Mouse (Mus musculus): ENCODE data around the gene Emc6. TPM values are rescaled to one million over a fixed set of nuclear protein-coding genes. Genes with fewer than 3 reads are reported as not detected.
A peak's percentile ranks its signal among the peaks of the same experiment; 100 is the strongest.

The Emc6 gene
- polyA plus RNA-seq, 1 experiment from 2014 or later: 114 TPM

DNA sequence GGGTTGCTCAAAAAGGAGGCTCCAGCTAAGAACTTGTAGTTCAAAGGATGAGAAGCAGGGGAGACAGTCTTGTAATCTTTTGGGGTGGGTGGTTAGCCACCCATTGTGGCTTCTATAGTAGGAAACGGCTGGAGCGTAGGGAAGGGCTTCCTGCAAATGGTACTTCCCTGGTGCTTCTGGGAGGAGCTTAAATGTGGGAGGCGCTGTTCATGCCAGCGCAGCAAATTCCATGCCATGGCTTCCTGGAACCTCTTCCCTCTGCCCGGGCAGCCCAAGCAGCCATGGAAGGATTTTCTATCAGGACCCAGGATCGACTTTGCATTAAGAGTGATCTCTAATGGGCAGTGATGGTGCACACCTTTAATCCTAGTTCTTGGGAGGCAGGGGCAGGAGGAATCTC is 8.3 kb downstream of the Emc6 start:
- 83% methylated on average over 6 of the region's 6 CpGs for whole genome bisulfite sequencing
- Histone ChIP-seq H3K36me3 (peaks cover 35% of the 10 kb centered on the region), H3K4me3 (no peak overlapping the region), H3K9me3 (replicated peaks) (no peaks in the 10 kb centered on the region), H3K27ac (no peak overlapping the region), H3K27me3 (ENCODE audit: low read depth, poor library complexity, severe bottlenecking) (no peaks in the 10 kb centered on the region), H3K4me1 (no peaks in the 10 kb centered on the region)
- DNase-seq (ENCODE audit: low spot score): no peak

DNA sequence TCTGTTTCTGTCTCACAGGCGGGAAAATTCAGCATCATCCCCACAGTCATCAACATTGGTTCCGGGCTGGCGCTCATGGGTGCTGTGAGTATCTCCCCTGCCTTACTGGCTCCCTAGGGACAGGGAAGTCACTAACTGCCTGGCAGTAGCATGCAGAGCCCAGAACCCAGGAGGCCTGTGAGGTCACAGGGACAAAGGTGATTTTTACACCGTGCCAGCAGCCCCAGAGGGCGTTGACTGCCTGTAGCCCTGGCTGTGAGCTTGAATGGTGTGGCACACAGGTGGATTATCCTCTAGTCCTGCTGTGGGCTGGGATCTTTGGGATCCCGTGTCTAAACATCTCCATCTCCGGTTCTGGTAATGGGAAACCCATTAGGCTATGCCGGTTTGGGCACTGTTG is 8.8 kb downstream of the Emc6 start:
- Histone ChIP-seq H3K4me1 (no peaks in the 10 kb centered on the region), H3K36me3 (peaks cover 30% of the 10 kb centered on the region), H3K27ac (no peak overlapping the region), H3K9me3 (replicated peaks) (no peaks in the 10 kb centered on the region), H3K27me3 (ENCODE audit: low read depth, poor library complexity, severe bottlenecking) (no peaks in the 10 kb centered on the region), H3K4me3 (no peak overlapping the region)
- DNase-seq (ENCODE audit: low spot score): no peak
- 88% methylated on average over 8 of the region's 8 CpGs for WGBS

DNA sequence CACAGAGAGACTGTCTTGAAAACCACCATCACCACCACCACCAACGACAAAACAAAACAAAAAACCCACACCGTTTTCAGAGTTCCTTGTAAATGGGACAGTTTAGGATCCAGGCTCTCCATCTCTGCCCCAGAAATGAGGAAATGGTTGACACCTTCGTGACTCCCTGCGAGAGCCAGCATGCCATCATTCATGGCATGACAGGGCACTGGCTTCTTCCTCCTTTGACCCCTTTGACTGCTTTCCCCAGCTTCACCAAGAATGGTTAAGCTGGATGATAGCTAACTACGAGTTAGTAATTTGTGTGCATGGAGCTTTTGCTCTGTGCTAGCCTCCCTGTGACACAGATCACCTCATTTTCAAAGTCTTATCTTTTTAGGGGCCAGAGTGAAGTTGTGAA is 14.6 kb downstream of the Emc6 start:
- Histone ChIP-seq H3K9me3 (replicated peaks) (no peaks in the 10 kb centered on the region), H3K4me3 (no peak overlapping the region), H3K4me1 (peaks cover 12% of the 10 kb centered on the region), H3K27me3 (ENCODE audit: low read depth, poor library complexity, severe bottlenecking) (peaks cover 45% of the 10 kb centered on the region), H3K36me3 (no peaks in the 10 kb centered on the region), H3K27ac (no peak overlapping the region)
- 68% methylated on average over 5 of the region's 5 CpGs for WGBS
- DNase-seq (ENCODE audit: low spot score): no peak

DNA sequence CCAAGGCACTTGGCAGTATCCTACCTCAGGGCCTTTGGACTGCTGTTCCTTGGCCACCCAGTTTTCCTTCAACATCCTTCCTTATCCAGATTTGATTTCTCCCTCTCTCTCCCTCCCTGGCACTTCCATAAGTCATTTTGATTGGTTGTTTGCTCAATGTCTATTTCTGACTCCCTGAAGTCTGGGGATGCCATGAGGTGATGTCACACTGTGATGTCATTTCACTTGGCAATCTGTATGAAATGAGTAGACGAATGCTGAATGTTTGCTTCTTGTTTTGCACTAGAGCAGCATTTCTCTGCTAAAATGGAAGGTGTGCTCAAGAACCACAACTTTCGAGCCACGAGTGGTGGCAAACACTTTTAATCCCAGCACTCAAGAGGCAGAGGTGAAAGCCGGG is 15.2 kb downstream of the Emc6 start:
- Histone ChIP-seq H3K36me3 (no peaks in the 10 kb centered on the region), H3K27ac (no peak overlapping the region), H3K9me3 (replicated peaks) (no peaks in the 10 kb centered on the region), H3K4me1 (peaks cover 12% of the 10 kb centered on the region), H3K27me3 (ENCODE audit: low read depth, poor library complexity, severe bottlenecking) (peaks cover 47% of the 10 kb centered on the region), H3K4me3 (no peak overlapping the region)
- 95% methylated on average over 4 of the region's 4 CpGs for WGBS
- no peak for DNase-seq (ENCODE audit: low spot score)

DNA sequence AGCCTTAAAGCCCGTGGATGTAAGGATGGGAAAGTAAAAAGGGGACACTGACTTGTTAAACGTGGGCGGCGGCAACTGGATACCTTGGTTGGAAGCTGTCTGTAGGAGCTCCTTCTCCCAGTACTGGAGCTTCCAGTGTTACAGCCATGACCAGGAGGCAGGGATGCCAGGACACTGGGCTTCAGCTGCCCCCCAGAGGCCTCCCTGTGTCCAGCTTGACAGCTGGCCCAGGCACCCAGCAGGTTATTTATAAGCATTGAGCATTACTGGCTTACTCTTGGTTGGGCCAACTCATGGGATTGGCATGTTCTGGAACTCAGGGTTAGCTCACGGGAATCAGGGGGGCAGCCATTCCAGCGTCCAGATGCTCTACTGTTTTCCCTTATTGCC is 16.0 kb downstream of the Emc6 start:
- H3K36me3 ChIP-seq: no peaks in the 10 kb centered on the region
- H3K9me3 ChIP-seq (replicated peaks): no peaks in the 10 kb centered on the region
- H3K27me3 ChIP-seq (ENCODE audit: low read depth, poor library complexity, severe bottlenecking): peaks cover 47% of the 10 kb centered on the region
- H3K4me1 ChIP-seq: peaks cover 12% of the 10 kb centered on the region
- no peak for DNase-seq (ENCODE audit: low spot score)
- no peak overlapping the region for H3K27ac ChIP-seq
- peak overlapping the region; percentile 57 for H3K4me3 ChIP-seq
- 27% methylated on average over 6 of the region's 6 CpGs for WGBS

DNA sequence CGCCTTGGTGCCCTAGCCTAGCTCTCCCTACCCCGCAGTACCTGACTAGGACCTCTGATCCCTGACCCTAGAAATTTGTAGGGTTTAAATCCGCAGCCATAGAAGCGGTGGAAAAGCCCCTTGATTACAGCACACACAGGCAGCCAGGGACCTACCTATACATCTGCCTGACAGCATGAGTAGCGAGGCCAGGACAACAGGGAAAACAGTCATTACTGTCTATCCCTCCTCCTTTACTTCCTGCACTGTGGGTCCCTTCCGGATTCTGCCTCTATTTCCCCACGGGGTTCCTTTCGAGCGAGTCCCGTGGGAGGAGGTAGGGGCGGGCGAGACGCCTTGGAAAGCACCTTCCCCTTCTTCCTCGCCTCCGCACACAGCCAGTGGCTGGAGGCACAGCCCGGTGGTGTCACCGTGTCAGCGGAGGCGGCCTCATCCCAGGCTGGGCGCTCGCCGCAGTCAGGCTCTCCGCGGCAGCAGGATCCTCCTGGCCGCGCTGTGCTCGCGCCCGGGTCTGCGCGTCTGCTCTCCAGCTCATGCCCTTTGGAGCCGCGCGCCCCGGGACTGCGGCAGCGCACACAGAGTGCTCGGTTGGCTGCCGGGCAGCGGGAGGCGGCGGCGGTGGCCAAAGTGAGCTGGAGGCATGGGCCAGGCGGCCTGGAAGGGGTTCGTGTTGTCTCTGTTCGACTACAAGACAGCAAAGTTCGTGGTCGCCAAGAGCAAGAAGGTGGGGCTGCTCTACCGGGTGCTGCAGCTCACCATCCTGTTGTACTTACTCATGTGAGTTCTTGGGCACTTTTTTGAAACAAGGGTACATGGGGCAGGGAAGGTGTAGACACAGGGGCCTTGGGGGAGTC is 16.7 kb downstream of the Emc6 start, which contains the start of gene P2rx5:
TSS of gene P2rx5 (plus strand) at position 465 of the 854 bp plus-strand sequence.
- Histone ChIP-seq H3K4me3 (peak within 1 kb of the TSS; percentile 57), H3K9me3 (replicated peaks) (no peaks in the 10 kb centered on the region), H3K4me1 (peaks cover 12% of the 10 kb centered on the region), H3K27ac (peak within 1 kb of the TSS; percentile 34; the same call in 1 of the 2 replicates), H3K36me3 (no peaks in the 10 kb centered on the region), H3K27me3 (ENCODE audit: low read depth, poor library complexity, severe bottlenecking) (peaks cover 47% of the 10 kb centered on the region)
- 3% methylated on average over 49 of the region's 49 CpGs for WGBS
- peak; percentile 68 for DNase-seq (ENCODE audit: low spot score)

DNA sequence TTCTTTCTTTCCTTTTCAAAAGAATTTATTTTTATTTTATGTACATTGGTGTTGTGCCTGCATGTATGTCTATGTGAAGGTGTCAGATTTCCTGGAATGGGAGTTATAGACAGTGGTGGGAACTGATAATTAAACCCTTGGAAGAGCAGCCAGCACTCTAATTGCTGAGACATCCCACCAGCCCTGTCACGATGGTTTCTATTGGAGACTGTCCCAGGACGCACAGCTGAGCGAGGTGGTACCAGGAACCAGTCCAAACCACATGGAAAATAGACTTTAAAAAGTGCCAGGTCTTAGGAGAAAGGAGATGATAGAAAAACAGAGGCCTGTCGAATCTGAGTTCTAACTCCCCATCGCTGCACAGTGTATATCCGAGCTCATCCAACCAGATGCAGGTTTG is 21.8 kb downstream of the Emc6 start:
- Histone ChIP-seq H3K27ac (no peak overlapping the region), H3K27me3 (ENCODE audit: low read depth, poor library complexity, severe bottlenecking) (peaks cover 29% of the 10 kb centered on the region), H3K4me3 (no peak overlapping the region), H3K36me3 (no peaks in the 10 kb centered on the region), H3K4me1 (peaks cover 3% of the 10 kb centered on the region), H3K9me3 (replicated peaks) (no peaks in the 10 kb centered on the region)
- 80% methylated on average over 6 of the region's 6 CpGs for WGBS
- DNase-seq (ENCODE audit: low spot score): no peak

DNA sequence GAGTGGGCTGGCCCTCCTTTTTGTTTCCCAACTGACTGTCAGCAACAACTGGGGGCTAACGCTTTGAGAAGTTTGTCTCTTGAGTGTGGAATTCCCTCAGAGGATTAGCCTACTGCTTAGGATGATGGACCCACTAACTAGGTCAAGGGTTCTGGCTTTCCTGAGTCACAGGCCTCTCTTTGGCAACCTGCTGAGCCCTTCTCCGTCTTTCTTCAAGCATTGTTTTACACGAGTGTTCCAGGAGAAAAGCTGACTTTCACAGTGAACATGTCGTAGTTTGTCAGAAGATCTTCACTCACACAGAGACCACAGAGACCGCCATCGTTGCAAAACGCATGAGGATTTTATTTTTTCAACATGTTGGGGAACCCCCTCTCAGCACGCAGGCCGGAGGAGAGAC is 28.6 kb downstream of the Emc6 start:
- H3K36me3 ChIP-seq: no peaks in the 10 kb centered on the region
- 0 out of 2 replicates have a peak, but pooled peaks cover 7% of the 10 kb centered on the region for H3K4me1 ChIP-seq
- no peak overlapping the region for H3K4me3 ChIP-seq
- no peaks in the 10 kb centered on the region for H3K9me3 ChIP-seq (replicated peaks)
- DNase-seq (ENCODE audit: low spot score): no peak
- H3K27ac ChIP-seq: no peak overlapping the region
- no peaks in the 10 kb centered on the region for H3K27me3 ChIP-seq (ENCODE audit: low read depth, poor library complexity, severe bottlenecking)
- 86% methylated on average over 9 of the region's 9 CpGs for WGBS

DNA sequence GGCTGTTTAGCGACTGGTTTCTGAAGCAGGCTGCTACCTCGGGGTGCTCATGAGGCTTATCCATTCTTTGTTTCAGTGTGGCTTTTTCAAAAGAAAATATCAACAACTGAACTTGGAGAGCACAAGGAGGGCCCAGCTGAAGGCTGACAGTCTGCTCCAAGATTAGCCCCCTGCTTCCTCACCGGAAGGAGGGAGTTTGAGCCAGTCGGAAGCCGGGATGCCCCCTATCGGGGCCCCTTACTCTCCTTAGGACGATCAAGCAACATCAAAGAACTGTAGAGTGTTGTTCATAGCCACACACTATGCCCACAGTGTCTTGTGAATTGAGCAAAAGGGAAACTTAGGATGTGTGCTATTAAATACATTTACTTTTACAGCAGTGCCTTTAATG is 29.9 kb downstream of the Emc6 start:
- DNase-seq (ENCODE audit: low spot score): no peak
- Histone ChIP-seq H3K27me3 (ENCODE audit: low read depth, poor library complexity, severe bottlenecking) (no peaks in the 10 kb centered on the region), H3K36me3 (no peaks in the 10 kb centered on the region), H3K4me3 (no peak overlapping the region), H3K9me3 (replicated peaks) (no peaks in the 10 kb centered on the region), H3K27ac (no peak overlapping the region), H3K4me1 (0 out of 2 replicates have a peak, but pooled peaks cover 7% of the 10 kb centered on the region)
- 58% methylated on average over 7 of the region's 7 CpGs for WGBS

DNA sequence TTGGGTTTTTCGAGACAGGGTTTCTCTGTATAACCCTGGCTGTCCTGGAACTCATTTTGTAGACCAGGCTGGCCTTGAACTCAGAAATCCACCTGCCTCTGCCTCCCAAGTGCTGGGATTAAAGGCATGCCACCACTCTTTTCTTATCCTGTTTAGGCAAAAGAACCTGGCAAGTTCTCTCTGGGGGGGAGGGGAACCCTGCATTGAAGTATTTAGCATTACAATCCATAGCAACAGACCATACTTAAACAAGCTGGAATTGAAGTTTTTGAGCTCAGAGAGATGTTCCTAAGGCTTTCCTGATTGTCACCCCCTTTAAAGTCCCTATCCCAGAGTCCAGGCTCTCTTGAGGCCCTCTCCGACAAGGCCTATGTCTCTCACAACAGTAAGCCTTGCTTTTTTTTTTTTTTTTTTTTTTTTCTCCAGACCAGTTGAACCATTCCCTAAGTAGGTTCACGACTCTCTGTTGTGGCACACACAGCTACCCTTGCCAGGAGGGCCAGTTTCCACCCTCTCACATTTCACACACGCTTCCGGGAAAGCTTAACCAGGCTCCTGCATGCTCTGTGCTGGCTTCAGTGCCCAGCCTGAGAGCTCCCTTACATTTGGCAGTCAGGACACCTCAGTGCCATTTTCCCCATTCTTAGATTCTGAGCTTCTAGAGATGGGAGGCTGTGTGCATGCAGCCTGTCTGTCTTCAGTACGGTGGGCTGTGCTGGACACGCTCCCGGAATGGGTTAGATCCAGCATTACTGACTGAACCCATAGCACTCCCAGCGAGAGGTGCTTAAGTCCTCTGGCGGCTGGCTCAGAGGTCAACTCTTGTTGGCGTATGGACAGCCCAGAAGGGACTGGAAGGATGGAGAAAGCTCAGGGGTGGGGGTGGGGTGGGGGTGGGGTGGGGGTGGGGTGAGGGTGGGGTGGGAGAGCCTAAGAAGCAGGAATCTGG is 30.5 kb downstream of the Emc6 start:
- Histone ChIP-seq H3K27me3 (ENCODE audit: low read depth, poor library complexity, severe bottlenecking) (no peaks in the 10 kb centered on the region), H3K4me1 (0 out of 2 replicates have a peak, but pooled peaks cover 7% of the 10 kb centered on the region), H3K36me3 (no peaks in the 10 kb centered on the region), H3K27ac (no peak overlapping the region), H3K9me3 (replicated peaks) (no peaks in the 10 kb centered on the region), H3K4me3 (no peak overlapping the region)
- WGBS: 67% methylated on average over 11 of the region's 11 CpGs
- no peak for DNase-seq (ENCODE audit: low spot score)

DNA sequence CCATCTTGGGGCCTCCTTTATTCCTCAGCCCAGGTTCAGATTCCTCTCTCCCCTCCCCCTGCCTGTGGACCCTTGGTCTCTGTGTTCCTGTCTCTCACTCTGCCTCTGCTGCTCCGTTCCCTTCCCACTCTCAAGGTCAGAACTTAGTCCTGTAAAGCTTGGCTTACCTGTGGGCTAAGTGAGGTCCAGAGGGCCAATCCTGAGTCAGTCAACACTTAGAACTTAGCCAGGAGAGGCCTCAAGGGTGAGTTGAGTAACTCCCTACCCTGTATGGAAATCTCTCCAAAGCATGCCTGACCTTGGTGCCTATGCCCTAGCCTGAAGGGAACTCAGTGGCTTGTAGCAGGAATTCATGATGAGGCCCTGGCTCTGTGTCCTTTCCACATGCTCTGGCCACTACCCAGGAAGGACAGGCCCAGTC is 32.6 kb downstream of the Emc6 start:
- 82% methylated on average over 1 of the region's 1 CpGs for WGBS
- Histone ChIP-seq H3K27ac (no peak overlapping the region), H3K9me3 (replicated peaks) (no peaks in the 10 kb centered on the region), H3K36me3 (no peaks in the 10 kb centered on the region), H3K4me3 (no peak overlapping the region), H3K4me1 (0 out of 2 replicates have a peak, but pooled peaks cover 7% of the 10 kb centered on the region), H3K27me3 (ENCODE audit: low read depth, poor library complexity, severe bottlenecking) (no peaks in the 10 kb centered on the region)
- DNase-seq (ENCODE audit: low spot score): no peak

DNA sequence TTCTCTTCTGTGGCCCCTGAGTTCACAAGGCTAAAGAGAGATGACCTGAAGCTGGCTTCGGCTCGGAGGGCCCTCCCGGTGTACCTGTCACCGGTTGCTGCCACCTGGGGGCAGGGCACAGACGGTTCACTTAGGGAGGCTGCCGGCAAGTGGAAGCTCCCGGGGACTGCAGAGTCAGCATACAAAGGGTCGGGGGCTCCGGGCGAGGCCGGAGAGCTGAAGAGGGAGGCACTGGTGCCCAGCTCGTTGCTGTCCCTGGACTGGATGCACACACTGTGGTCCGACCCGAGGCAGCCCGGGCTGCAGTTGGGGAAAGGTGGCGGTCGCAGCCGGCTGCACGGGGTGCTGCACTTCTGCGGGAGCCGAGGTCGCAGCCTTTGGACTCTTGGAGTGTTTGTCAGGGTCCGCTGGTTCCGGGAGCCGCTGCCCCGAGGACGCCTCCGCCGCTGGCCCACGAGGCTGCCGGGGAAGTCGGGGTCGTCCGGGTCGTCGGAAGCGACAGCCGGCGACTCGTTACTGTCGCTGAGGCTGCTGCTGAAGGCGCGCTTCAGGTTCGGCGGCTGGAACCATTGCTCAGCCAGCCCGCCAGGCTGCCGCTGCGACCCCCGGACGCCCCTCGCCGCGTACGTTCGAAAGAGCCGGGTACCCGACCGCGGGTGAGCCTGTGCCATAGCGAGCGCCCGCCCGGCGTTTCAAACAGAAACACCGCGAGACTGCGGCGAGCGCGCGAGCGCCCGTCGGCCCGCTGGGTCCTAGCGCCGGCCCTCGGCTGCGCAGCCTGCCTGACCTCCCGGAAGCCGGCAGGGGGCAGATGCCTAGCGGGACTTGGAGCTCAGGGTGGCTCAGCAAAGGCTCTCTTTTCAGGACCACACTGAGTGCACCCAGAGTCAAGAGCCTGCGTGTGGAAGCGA is 39.0 kb downstream of the Emc6 start, which contains the start of gene Haspin:
TSS of gene Haspin (minus strand) at position 704 of the 911 bp plus-strand sequence.
- under 1% methylated on average over 84 of the region's 84 CpGs for WGBS
- Histone ChIP-seq H3K27me3 (ENCODE audit: low read depth, poor library complexity, severe bottlenecking) (no peaks in the 10 kb centered on the region), H3K36me3 (peaks cover 38% of the 10 kb centered on the region), H3K9me3 (replicated peaks) (no peaks in the 10 kb centered on the region), H3K4me3 (peak within 1 kb of the TSS; percentile 86), H3K4me1 (peaks cover 34% of the 10 kb centered on the region), H3K27ac (peak within 1 kb of the TSS; percentile 91)
- DNase-seq (ENCODE audit: low spot score): peak; percentile 97
